Mouse (Mus musculus) MEL (cell line): Measurements from ENCODE around the gene Igtp. TPM values are rescaled to one million over a fixed set of nuclear protein-coding genes. Genes with fewer than 3 reads are reported as not detected.

Experiments
- DNase-seq: peaks from one replicate; pipeline ENCODE4 v3.0.0; 2011; ENCODE audit warnings: low read depth, low spot score
- H3K27ac ChIP-seq: 2 replicates; pipeline ENCODE4 v1.5.1; 2012; ENCODE audit warnings: low read depth, mild to moderate bottlenecking, control low read depth, low read length, moderate library complexity; ENCODE audit not compliant: control insufficient read depth
- H3K27me3 ChIP-seq, 2 experiments: fragments of 150-350 bp in 1 of 2; sonication (generic) in 1 of 2; 2 replicates each; pipeline ENCODE4 v1.6.1; 2012; ENCODE audit warnings: low read length in 2 of 2, mild to moderate bottlenecking in 2 of 2, improper control_type of control experiment in 1 of 2, moderate library complexity in 1 of 2; ENCODE audit not compliant: insufficient read depth in 2 of 2, control insufficient read depth in 1 of 2
- H3K36me3 ChIP-seq, 2 experiments: 2 replicates each; pipeline ENCODE4 v1.6.1; 2012 to 2014; ENCODE audit warnings: low read length in 2 of 2, improper control_type of control experiment in 1 of 2, inconsistent platforms in 1 of 2, mild to moderate bottlenecking in 1 of 2; ENCODE audit not compliant: insufficient read depth in 2 of 2, control insufficient read depth in 1 of 2
- H3K4me1 ChIP-seq, 2 experiments: fragments of 150-350 bp in 1 of 2; sonication (generic) in 1 of 2; 2 replicates each; pipeline ENCODE4 v1.6.1; 2012; ENCODE audit warnings: low read length in 2 of 2, improper control_type of control experiment in 1 of 2, mild to moderate bottlenecking in 1 of 2; ENCODE audit not compliant: insufficient read depth in 2 of 2, control insufficient read depth in 1 of 2
- H3K4me3 ChIP-seq, 2 experiments: fragments of 150-350 bp in 1 of 2; sonication (generic) in 1 of 2; 2 replicates each; pipeline ENCODE4 v1.5.1; 2012; ENCODE audit warnings: low read depth in 2 of 2, low read length in 2 of 2, mild to moderate bottlenecking in 2 of 2, moderate library complexity in 2 of 2, control low read depth in 1 of 2, improper control_type of control experiment in 1 of 2; ENCODE audit not compliant: control insufficient read depth in 1 of 2, insufficient read depth in 1 of 2
- H3K79me2 ChIP-seq: 2 replicates; pipeline ENCODE4 v1.6.1; 2012; ENCODE audit warnings: mild to moderate bottlenecking, low read length, moderate library complexity; ENCODE audit not compliant: control insufficient read depth, poor library complexity, insufficient read depth
- H3K9ac ChIP-seq: 2 replicates; pipeline ENCODE4 v1.6.1; 2012; ENCODE audit warnings: low read depth, mild to moderate bottlenecking, control low read depth, low read length, moderate library complexity; ENCODE audit not compliant: control insufficient read depth, poor library complexity, severe bottlenecking
- H3K9me3 ChIP-seq: fragments of 150-350 bp; sonication (generic); replicated peaks from 2 replicates; pipeline ENCODE4 v1.6.1; 2012; ENCODE audit warnings: mild to moderate bottlenecking, low read length, improper control_type of control experiment, moderate library complexity; ENCODE audit not compliant: insufficient read depth
- BHLHE40 ChIP-seq: IDR thresholded peaks from 2 replicates; pipeline ENCODE4 v1.6.1; 2012; ENCODE audit warnings: low read depth, mild to moderate bottlenecking, inconsistent platforms, low read length, improper control_type of control experiment, borderline replicate concordance
- CHD1 ChIP-seq: IDR thresholded peaks from 2 replicates; pipeline ENCODE4 v1.6.1; 2012; ENCODE audit warnings: low read depth, mild to moderate bottlenecking, inconsistent platforms, low read length, improper control_type of control experiment
- CTCF ChIP-seq, 3 experiments: IDR thresholded peaks in 2 of 3; conservative IDR thresholded peaks in 1 of 3; 2 replicates each; pipeline ENCODE4 v1.5.1; 2011 to 2012; ENCODE audit warnings: low read length in 3 of 3, low read depth in 2 of 3, mild to moderate bottlenecking in 2 of 3, improper control_type of control experiment in 1 of 3, inconsistent platforms in 1 of 3, mixed read lengths in 1 of 3, moderate library complexity in 1 of 3; ENCODE audit not compliant: control insufficient read depth in 1 of 3, insufficient read depth in 1 of 3, poor library complexity in 1 of 3, severe bottlenecking in 1 of 3
- E2F4 ChIP-seq: IDR thresholded peaks from 2 replicates; pipeline ENCODE4 v1.6.1; 2011; ENCODE audit warnings: low read depth, low read length, improper control_type of control experiment, borderline replicate concordance
- EP300 ChIP-seq, 2 experiments: IDR thresholded peaks; 2 replicates each; pipeline ENCODE4 v1.6.1; 2011; ENCODE audit warnings: improper control_type of control experiment in 2 of 2, low read length in 2 of 2, low read depth in 1 of 2, mild to moderate bottlenecking in 1 of 2
- ETS1 ChIP-seq: IDR thresholded peaks from 2 replicates; pipeline ENCODE4 v1.6.1; 2012; ENCODE audit warnings: low read depth, mild to moderate bottlenecking, inconsistent platforms, low read length, improper control_type of control experiment, moderate library complexity
- HCFC1 ChIP-seq: IDR thresholded peaks from 2 replicates; pipeline ENCODE4 v1.6.1; 2012; ENCODE audit warnings: low read depth, mild to moderate bottlenecking, inconsistent platforms, low read length, improper control_type of control experiment, moderate library complexity
- KAT2A ChIP-seq: conservative IDR thresholded peaks from 2 replicates; pipeline ENCODE4 v1.6.1; 2012; ENCODE audit warnings: low read depth, low read length, improper control_type of control experiment, inconsistent platforms
- MAFK ChIP-seq: IDR thresholded peaks from 2 replicates; pipeline ENCODE4 v1.6.1; 2011; ENCODE audit warnings: low read depth, mild to moderate bottlenecking, low read length, improper control_type of control experiment, borderline replicate concordance
- MEF2A ChIP-seq: IDR thresholded peaks from 2 replicates; pipeline ENCODE4 v1.6.1; 2014; ENCODE audit warnings: low read depth, mild to moderate bottlenecking, inconsistent platforms, low read length, improper control_type of control experiment; ENCODE audit not compliant: poor library complexity, insufficient replicate concordance, severe bottlenecking; ENCODE audit errors: extremely low read depth
- MYC ChIP-seq: IDR thresholded peaks from 2 replicates; pipeline ENCODE4 v1.6.1; 2011; ENCODE audit warnings: low read depth, mild to moderate bottlenecking, low read length, improper control_type of control experiment, moderate library complexity
- NRF1 ChIP-seq: IDR thresholded peaks from 2 replicates; pipeline ENCODE4 v1.6.1; 2014; ENCODE audit warnings: low read depth, mild to moderate bottlenecking, inconsistent platforms, low read length, improper control_type of control experiment, moderate library complexity; ENCODE audit not compliant: poor library complexity, insufficient read depth, severe bottlenecking
- POLR2A ChIP-seq, 2 experiments: IDR thresholded peaks; 2 replicates each; pipeline ENCODE4 v1.6.1; 2011 to 2012; ENCODE audit warnings: low read length in 2 of 2, mild to moderate bottlenecking in 2 of 2, control low read depth in 1 of 2, improper control_type of control experiment in 1 of 2, low read depth in 1 of 2, moderate library complexity in 1 of 2; ENCODE audit not compliant: control insufficient read depth in 1 of 2, insufficient read depth in 1 of 2, poor library complexity in 1 of 2
- POLR2AphosphoS2 ChIP-seq: IDR thresholded peaks from 2 replicates; pipeline ENCODE4 v1.6.1; 2011; ENCODE audit warnings: low read length, improper control_type of control experiment
- RAD21 ChIP-seq: IDR thresholded peaks from 2 replicates; pipeline ENCODE4 v1.6.1; 2011; ENCODE audit warnings: mild to moderate bottlenecking, low read depth, low read length, improper control_type of control experiment
- RCOR1 ChIP-seq: IDR thresholded peaks from 2 replicates; pipeline ENCODE4 v1.6.1; 2012; ENCODE audit warnings: low read depth, mild to moderate bottlenecking, inconsistent platforms, low read length, improper control_type of control experiment
- SMC3 ChIP-seq: IDR thresholded peaks from 2 replicates; pipeline ENCODE4 v1.6.1; 2011; ENCODE audit warnings: low read depth, low read length, improper control_type of control experiment
- TBP ChIP-seq: IDR thresholded peaks from 2 replicates; pipeline ENCODE4 v1.8.0; 2011; ENCODE audit warnings: low read depth, low read length, improper control_type of control experiment
- TCF12 ChIP-seq: IDR thresholded peaks from 2 replicates; pipeline ENCODE4 v1.6.1; 2014; ENCODE audit warnings: low read depth, mild to moderate bottlenecking, inconsistent platforms, low read length, improper control_type of control experiment, moderate library complexity
- USF1 ChIP-seq: IDR thresholded peaks from 2 replicates; pipeline ENCODE4 v1.6.1; 2014; ENCODE audit warnings: low read depth, mild to moderate bottlenecking, inconsistent platforms, low read length, improper control_type of control experiment, moderate library complexity
- USF2 ChIP-seq, 2 experiments: IDR thresholded peaks; 2 replicates each; pipeline ENCODE4 v1.6.1; 2011 to 2012; ENCODE audit warnings: improper control_type of control experiment in 2 of 2, low read length in 2 of 2, borderline replicate concordance in 1 of 2, inconsistent platforms in 1 of 2, low read depth in 1 of 2, mild to moderate bottlenecking in 1 of 2; ENCODE audit not compliant: insufficient read depth in 1 of 2
- ZC3H11A ChIP-seq: IDR thresholded peaks from 2 replicates; pipeline ENCODE4 v1.6.1; 2012; ENCODE audit warnings: low read depth, mild to moderate bottlenecking, inconsistent platforms, low read length, improper control_type of control experiment
- ZKSCAN1 ChIP-seq: IDR thresholded peaks from 2 replicates; pipeline ENCODE4 v1.6.1; 2012; ENCODE audit warnings: low read depth, mild to moderate bottlenecking, inconsistent platforms, low read length, improper control_type of control experiment, moderate library complexity
- ZMIZ1 ChIP-seq: IDR thresholded peaks from 2 replicates; pipeline ENCODE4 v1.6.1; 2012; ENCODE audit warnings: low read depth, mild to moderate bottlenecking, inconsistent platforms, low read length, improper control_type of control experiment, moderate library complexity
- ZNF384 ChIP-seq: IDR thresholded peaks from 2 replicates; pipeline ENCODE4 v1.6.1; 2012; ENCODE audit warnings: low read depth, mild to moderate bottlenecking, inconsistent platforms, low read length, improper control_type of control experiment
- polyA plus RNA-seq, 2 experiments: library from polyadenylated mRNA; stranded (reverse) in 1 of 2; unstranded in 1 of 2; fragments of >175 nt in 1 of 2; fragments of >200 nt in 1 of 2; gene quantifications; 2 replicates each; pipeline versions ENCODE4 v1.2.1 to v1.2.4; 2012; ENCODE audit warnings: low replicate concordance in 2 of 2, low read depth in 1 of 2; ENCODE audit not compliant: insufficient read length in 2 of 2, insufficient read depth in 1 of 2, missing spikeins in 1 of 2
- total RNA-seq: library from RNA; depleted of rRNA; stranded (reverse); fragments of 300-350 nt; gene quantifications from 2 replicates; pipeline ENCODE4 v1.2.3, GENCODE M21; 2012

Igtp gene
- total and polyA plus RNA-seq, 3 experiments: 3.6 to 3.7 TPM; not detected in 1

DNA sequence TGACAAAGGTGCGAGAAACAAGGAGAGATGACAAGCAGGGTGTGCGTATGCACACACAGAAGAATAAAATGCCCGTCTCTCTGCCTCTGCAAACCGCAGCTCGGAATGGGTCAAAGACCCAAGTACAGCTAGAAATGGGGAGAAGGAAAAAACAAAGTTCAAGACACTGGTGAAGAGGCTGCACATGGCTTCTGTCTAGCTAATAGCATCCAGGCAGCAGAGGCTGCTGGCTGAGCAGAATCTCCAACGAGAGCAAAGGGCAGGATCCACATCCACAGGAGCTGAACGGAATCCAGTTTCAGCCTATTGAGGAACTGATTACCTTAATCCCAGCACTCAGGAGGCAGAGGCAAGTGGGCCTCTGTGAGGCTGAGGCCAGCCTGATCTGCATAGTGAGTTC lies 18.6 kb upstream of the Igtp start:
- TF ChIP-seq POLR2AphosphoS2 (no peak), TBP (no peak), ZKSCAN1 (no peak), BHLHE40 (no peak), USF2 (IDR thresholded peaks at IDR 0.05; ENCODE audit: borderline replicate concordance in 1 of 2, insufficient read depth in 1 of 2, low read depth in 1 of 2, low read length in 2 of 2) (no peak), ZC3H11A (no peak), MYC (no peak), E2F4 (no peak), EP300 (IDR thresholded peaks at IDR 0.05; ENCODE audit: low read depth in 1 of 2, low read length in 2 of 2) (no peak), MAFK (no peak), RCOR1 (no peak), CHD1 (no peak), HCFC1 (no peak), SMC3 (no peak)
- H3K4me1 ChIP-seq: no peaks in the 10 kb centered on the region
- H3K27me3 ChIP-seq: no peaks in the 10 kb centered on the region
- no peak overlapping the region for H3K27ac ChIP-seq
- H3K9me3 ChIP-seq: no peaks in the 10 kb centered on the region
- H3K36me3 ChIP-seq: no peaks in the 10 kb centered on the region; a peak in 1 of 4 replicates
- H3K4me3 ChIP-seq: no peak overlapping the region
- H3K79me2 ChIP-seq: no peaks in the 10 kb centered on the region
- no peak overlapping the region for H3K9ac ChIP-seq
- DNase-seq: no peak

DNA sequence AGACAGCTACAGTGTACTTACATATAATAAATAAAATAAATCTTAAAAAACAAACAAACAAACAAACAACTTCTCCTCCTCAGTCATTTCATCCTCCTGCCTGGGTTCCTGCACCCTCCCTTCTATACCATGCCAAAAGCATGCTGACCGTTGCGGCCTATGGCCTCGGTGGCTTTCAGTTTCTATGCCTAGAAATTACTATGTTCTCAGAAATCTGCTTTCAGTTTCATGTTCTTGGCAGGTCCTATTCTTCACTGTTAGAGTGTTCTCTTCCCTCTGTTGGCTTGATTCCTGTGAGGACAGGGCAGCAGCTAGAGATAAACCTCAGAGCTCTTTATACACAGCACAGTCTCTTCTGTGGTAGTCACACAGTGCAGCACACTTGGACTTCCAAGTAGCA lies 15.8 kb upstream of the Igtp start:
- no peaks in the 10 kb centered on the region for H3K9me3 ChIP-seq
- no peaks in the 10 kb centered on the region for H3K79me2 ChIP-seq
- no peaks in the 10 kb centered on the region for H3K27me3 ChIP-seq
- H3K36me3 ChIP-seq: no peaks in the 10 kb centered on the region; a peak in 1 of 4 replicates
- TF ChIP-seq TCF12 (no peak), ZKSCAN1 (no peak), USF2 (IDR thresholded peaks at IDR 0.05; ENCODE audit: borderline replicate concordance in 1 of 2, insufficient read depth in 1 of 2, low read depth in 1 of 2, low read length in 2 of 2) (no peak), CTCF (IDR thresholded peaks at IDR 0.05 in 2 of 3, conservative IDR thresholded peaks at IDR 0.05 in 1 of 3; ENCODE audit: control insufficient read depth in 1 of 3, insufficient read depth in 1 of 3, low read depth in 2 of 3, low read length in 3 of 3, poor library complexity in 1 of 3, severe bottlenecking in 1 of 3) (no peak), KAT2A (no peak), NRF1 (no peak), POLR2A (IDR thresholded peaks at IDR 0.05; ENCODE audit: control insufficient read depth in 1 of 2, insufficient read depth in 1 of 2, low read depth in 1 of 2, low read length in 2 of 2, poor library complexity in 1 of 2) (no peak), MAFK (no peak), E2F4 (no peak), ETS1 (no peak), ZNF384 (no peak), USF1 (no peak), CHD1 (no peak), ZMIZ1 (no peak), RAD21 (no peak), ZC3H11A (no peak), SMC3 (no peak), MEF2A (no peak)
- H3K4me1 ChIP-seq: no peaks in the 10 kb centered on the region
- no peak overlapping the region for H3K27ac ChIP-seq
- no peak overlapping the region for H3K9ac ChIP-seq
- DNase-seq: no peak
- no peak overlapping the region for H3K4me3 ChIP-seq
